ENCODE assay signal across 10 mouse cellular contexts in the genomic region with DNA sequence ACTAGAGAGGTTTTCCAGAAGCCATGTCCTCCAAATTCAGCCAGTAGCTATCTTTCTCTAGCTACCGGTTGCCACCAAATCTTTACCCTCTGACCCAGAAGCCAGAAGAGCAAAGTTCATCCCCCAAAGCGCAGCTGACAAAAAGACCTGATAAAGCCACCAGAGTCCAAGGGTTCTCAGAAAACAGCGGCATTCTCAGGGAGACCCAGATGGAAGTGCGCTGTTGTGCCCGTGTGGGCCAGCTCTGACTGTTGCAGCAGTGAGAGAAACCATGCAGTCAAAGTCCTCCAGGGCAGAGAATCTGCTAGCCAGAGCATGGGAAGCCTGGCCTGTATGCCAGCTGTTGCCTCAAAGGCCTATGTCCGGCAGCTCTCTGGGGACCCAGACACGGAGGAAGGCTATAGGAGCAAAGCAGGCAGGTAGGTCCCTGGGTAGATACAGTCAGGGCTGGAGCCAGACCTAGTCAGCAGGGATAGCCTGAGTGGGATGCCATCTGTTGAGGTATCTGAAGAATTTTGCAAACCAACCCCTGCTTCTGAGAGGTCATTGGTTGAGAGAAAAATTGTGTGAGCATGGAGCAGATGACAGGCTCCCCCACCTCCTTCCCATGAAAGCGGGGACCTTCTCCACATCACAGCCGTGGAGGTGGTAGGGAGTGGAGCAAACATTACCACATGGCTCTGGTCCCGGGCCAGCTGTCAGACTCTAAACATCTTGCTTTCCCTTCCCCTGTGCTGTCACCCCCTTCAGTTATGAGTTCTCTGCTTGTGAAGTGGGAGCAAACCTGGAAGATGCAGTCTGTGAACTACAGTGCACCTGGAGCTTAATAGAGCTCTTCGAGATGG. TPM values are rescaled to one million over a fixed set of nuclear protein-coding genes. Genes with fewer than 3 reads are reported as not detected.
DNase-seq lines count a peak whose midpoint lies in the region; ATAC-seq lines count a peak whose summit lies in the region.
"Had no signal": no experiment of that assay in that cellular context is flagged by ENCODE, and none has a peak within 500 bp of the region (broad histone marks: within the 10 kb centered on the region; RNA-seq: fewer than 3 reads in every experiment).

No protein-coding gene starts in this region.

- H3K4me1 ChIP-seq in heart, embryonic 11.5 days (ENCODE audit: control insufficient read depth, insufficient read depth, low read length) = peaks cover 24% of the 10 kb centered on the region
- H3K4me1 ChIP-seq in limb, embryonic 15.5 days = peaks cover 18% of the 10 kb centered on the region
- H3K4me1 ChIP-seq in forebrain, embryonic 12.5 days = peaks cover 7% of the 10 kb centered on the region

- H3K4me2 ChIP-seq in heart, embryonic 11.5 days = peak overlapping the region; percentile 62
- H3K4me2 ChIP-seq in limb, embryonic 15.5 days = no peak overlapping the region
- H3K4me2 ChIP-seq in forebrain, embryonic 12.5 days = no peak overlapping the region

- peaks cover 15% of the 10 kb centered on the region for H3K36me3 ChIP-seq in heart, embryonic 11.5 days (ENCODE audit: control insufficient read depth, insufficient read depth, low read length)
- H3K36me3 ChIP-seq in limb, embryonic 15.5 days = peaks cover 34% of the 10 kb centered on the region
- H3K36me3 ChIP-seq in forebrain, embryonic 12.5 days (replicated peaks) = peaks cover 36% of the 10 kb centered on the region

- H3K9me3 ChIP-seq in heart, embryonic 11.5 days (replicated peaks; ENCODE audit: control insufficient read depth, low read length) = no peaks in the 10 kb centered on the region
- H3K9me3 ChIP-seq in limb, embryonic 15.5 days = no peaks in the 10 kb centered on the region
- H3K9me3 ChIP-seq in forebrain, embryonic 12.5 days = no peaks in the 10 kb centered on the region

- 0 out of 2 replicates have a peak overlapping the region, but pooled peaks have one; percentile 5 for H3K4me3 ChIP-seq in heart, embryonic 11.5 days (ENCODE audit: low read depth, low read length)
- H3K4me3 ChIP-seq in limb, embryonic 15.5 days = no peak overlapping the region
- no peak overlapping the region for H3K4me3 ChIP-seq in forebrain, embryonic 12.5 days (replicated peaks)

- no peak overlapping the region for H3K27ac ChIP-seq in heart, embryonic 11.5 days (ENCODE audit: low read depth, low read length)
- H3K27ac ChIP-seq in limb, embryonic 15.5 days = 0 out of 2 replicates have a peak overlapping the region, but pooled peaks have one; percentile 11
- H3K27ac ChIP-seq in forebrain, embryonic 12.5 days = no peak overlapping the region
- H3K27ac ChIP-seq: macrophage had no signal

- no peak for ATAC-seq in heart, embryonic 11.5 days (replicated peaks; ENCODE audit: insufficient number of reproducible peaks, low FRiP score, low TSS enrichment)
- no peak for ATAC-seq in limb, embryonic 15.5 days (ENCODE audit: insufficient number of reproducible peaks, low FRiP score, low TSS enrichment, low read depth)
- ATAC-seq in megakaryocyte, adult 5-6 weeks (ENCODE audit: poor library complexity, severe bottlenecking) = no peak
- ATAC-seq in forebrain, embryonic 12.5 days (ENCODE audit: low FRiP score) = no peak

- WGBS in heart, embryonic 11.5 days (ENCODE audit: insufficient replicate concordance) = 57% methylated on average over 11 of the region's 11 CpGs
- 60% methylated on average over 11 of the region's 11 CpGs for WGBS in limb, embryonic 15.5 days
- 89% methylated on average over 11 of the region's 11 CpGs for WGBS in forebrain, embryonic 12.5 days

- 0 out of 2 replicates have a peak overlapping the region, but pooled peaks have one; percentile 47 for H3K9ac ChIP-seq in heart, embryonic 11.5 days (ENCODE audit: low read depth, low read length)
- H3K9ac ChIP-seq in limb, embryonic 15.5 days = no peak overlapping the region
- no peak overlapping the region for H3K9ac ChIP-seq in forebrain, embryonic 12.5 days

- DNase-seq in heart, adult 9 months (ENCODE audit: low spot score in 2 of 2) = no peak
- peak; percentile 36 for DNase-seq in thymus, postnatal 25 days
- DNase-seq in thymus, postnatal 4 days = no peak
- DNase-seq in yolk sac, embryonic 10.5 days (ENCODE audit: low spot score) = peak; percentile 80
- DNase-seq: gastrocnemius, postnatal 25 days had no signal

- no peaks in the 10 kb centered on the region for H3K27me3 ChIP-seq in heart, embryonic 11.5 days (ENCODE audit: control insufficient read depth, insufficient read depth, low read length)
- no peaks in the 10 kb centered on the region for H3K27me3 ChIP-seq in limb, embryonic 15.5 days
- peaks cover 14% of the 10 kb centered on the region; the same call in 1 of the 2 replicates for H3K27me3 ChIP-seq in forebrain, embryonic 12.5 days

RNA-seq across cellular contexts. Expression of gene Tagln, which starts 3.1 kb away (rescaled TPM):
- polyA plus RNA-seq in heart, embryonic 11.5 days (2014; fragmentation: Nextera tagmentation; extraction: Ambion mirVana) = 365 and 386 TPM in 2 replicates
- polyA plus RNA-seq in limb, embryonic 15.5 days (2015; fragmentation: Nextera tagmentation; extraction: Ambion mirVana) = 26.6 and 33.1 TPM in 2 replicates
- 0.13 and 0.32 TPM in 2 replicates for total RNA-seq in megakaryocyte, adult 5-6 weeks (2015)
- total RNA-seq in megakaryocyte, adult 5-6 weeks (2017) = 0.40 TPM in 1 of 2 replicates, not detected in the other
- 10.4 and 16.7 TPM in 2 replicates for polyA plus RNA-seq in forebrain, embryonic 12.5 days (2016; fragmentation: Nextera tagmentation; extraction: Ambion mirVana)

RNA-seq across cellular contexts. Expression of gene Sidt2, which starts 22.3 kb away (rescaled TPM):
- polyA plus RNA-seq in heart, embryonic 11.5 days (2014; fragmentation: Nextera tagmentation; extraction: Ambion mirVana) = 34.7 and 36.0 TPM in 2 replicates
- polyA plus RNA-seq in limb, embryonic 15.5 days (2015; fragmentation: Nextera tagmentation; extraction: Ambion mirVana) = 50.6 and 66.1 TPM in 2 replicates
- total RNA-seq in megakaryocyte, adult 5-6 weeks (2015) = 57.3 and 71.0 TPM in 2 replicates
- 41.4 and 51.9 TPM in 2 replicates for total RNA-seq in megakaryocyte, adult 5-6 weeks (2017)
- 26.8 and 30.7 TPM in 2 replicates for polyA plus RNA-seq in forebrain, embryonic 12.5 days (2016; fragmentation: Nextera tagmentation; extraction: Ambion mirVana)

RNA-seq across cellular contexts. Expression of gene Rnf214, which starts 26.1 kb away (rescaled TPM):
- polyA plus RNA-seq in heart, embryonic 11.5 days (2014; fragmentation: Nextera tagmentation; extraction: Ambion mirVana) = 39.3 and 45.9 TPM in 2 replicates
- polyA plus RNA-seq in limb, embryonic 15.5 days (2015; fragmentation: Nextera tagmentation; extraction: Ambion mirVana) = 44.2 and 49.4 TPM in 2 replicates
- 19.6 and 23.3 TPM in 2 replicates for total RNA-seq in megakaryocyte, adult 5-6 weeks (2015)
- 32.5 and 34.0 TPM in 2 replicates for total RNA-seq in megakaryocyte, adult 5-6 weeks (2017)
- 92.3 and 96.8 TPM in 2 replicates for polyA plus RNA-seq in forebrain, embryonic 12.5 days (2016; fragmentation: Nextera tagmentation; extraction: Ambion mirVana)

RNA-seq across cellular contexts. Expression of gene Pcsk7, which starts 26.5 kb away (rescaled TPM):
- polyA plus RNA-seq in heart, embryonic 11.5 days (2014; fragmentation: Nextera tagmentation; extraction: Ambion mirVana) = 11.2 and 16.7 TPM in 2 replicates
- polyA plus RNA-seq in limb, embryonic 15.5 days (2015; fragmentation: Nextera tagmentation; extraction: Ambion mirVana) = 22.9 and 24.5 TPM in 2 replicates
- 12.1 and 15.4 TPM in 2 replicates for total RNA-seq in megakaryocyte, adult 5-6 weeks (2015)
- 22.5 and 34.8 TPM in 2 replicates for total RNA-seq in megakaryocyte, adult 5-6 weeks (2017)
- 21.7 TPM in 2 replicates for polyA plus RNA-seq in forebrain, embryonic 12.5 days (2016; fragmentation: Nextera tagmentation; extraction: Ambion mirVana)

Comparison
In these comparisons a context has a peak if more than half of its experiments do, and no peak if none do; other contexts are left out.
1. DNase-seq: peak in thymus, postnatal 25 days (single experiment) and yolk sac, embryonic 10.5 days (single experiment); none in heart, adult 9 months (0 of 2) and thymus, postnatal 4 days (single experiment).
2. RNA of gene Tagln, which starts 3.1 kb away (polyA plus RNA-seq): 365 to 386 TPM in heart, embryonic 11.5 days; 26.6 to 33.1 TPM in limb, embryonic 15.5 days and 10.4 to 16.7 TPM in forebrain, embryonic 12.5 days; every median in the first group is over 10 times any median in the second.